Mouse (Mus musculus) kidney, postnatal 0 days (tissue): ENCODE measurements around the gene Hspbap1. TPM values are rescaled to one million over a fixed set of nuclear protein-coding genes. Genes with fewer than 3 reads are reported as not detected.

Experiments
- ATAC-seq: fragments of 200-750 bp; cut with Nextera tagmentation; replicated peaks from 2 replicates; pipeline ENCODE4 v1.8.0; 2017; ENCODE audit warnings: low read depth, moderate number of reproducible peaks, moderate TSS enrichment, moderate library complexity; ENCODE audit not compliant: low FRiP score
- DNase-seq: peaks from one replicate; pipeline ENCODE4 v3.0.0-alpha.2; 2016; ENCODE audit warnings: low spot score
- H3K27ac ChIP-seq: fragments of 300-500 bp; sonication (generic); 2 replicates; pipeline ENCODE4 v1.5.1; 2014; ENCODE audit warnings: mild to moderate bottlenecking
- H3K27me3 ChIP-seq: fragments of 300-500 bp; sonication (generic); 2 replicates; pipeline ENCODE4 v1.6.1; 2014; ENCODE audit warnings: low read length, mixed read lengths; ENCODE audit not compliant: insufficient read depth
- H3K36me3 ChIP-seq: fragments of 300-500 bp; sonication (generic); 2 replicates; pipeline ENCODE4 v1.6.1; 2014; ENCODE audit warnings: low read length, mixed read lengths; ENCODE audit not compliant: insufficient read depth
- H3K4me1 ChIP-seq: fragments of 300-500 bp; sonication (generic); replicated peaks from 2 replicates; pipeline ENCODE4 v1.6.1; 2014; ENCODE audit warnings: antibody characterized with exemption, low read length, mixed read lengths; ENCODE audit not compliant: insufficient read depth
- H3K4me2 ChIP-seq: fragments of 300-500 bp; sonication (generic); 2 replicates; pipeline ENCODE4 v1.6.1; 2014; ENCODE audit warnings: mild to moderate bottlenecking, low read length, moderate library complexity, mixed read lengths
- H3K4me3 ChIP-seq: fragments of 300-500 bp; sonication (generic); replicated peaks from 2 replicates; pipeline ENCODE4 v1.5.1; 2014; ENCODE audit warnings: low read depth, low read length
- H3K9ac ChIP-seq: fragments of 300-500 bp; sonication (generic); 2 replicates; pipeline ENCODE4 v1.6.1; 2014; ENCODE audit warnings: low read depth, low read length
- H3K9me3 ChIP-seq: fragments of 300-500 bp; sonication (generic); replicated peaks from 2 replicates; pipeline ENCODE4 v1.6.1; 2016; ENCODE audit warnings: low read length, inconsistent platforms, mixed read lengths
- CTCF ChIP-seq: IDR thresholded peaks from 2 replicates; pipeline ENCODE4 v1.5.1; 2016; ENCODE audit warnings: antibody characterized with exemption, low read depth, mild to moderate bottlenecking, moderate library complexity
- WGBS: fragments of 180-500 bp; shearing (Covaris S2); extraction: QIAGEN DNeasy Blood & Tissue Kit; methylation state at CpG from one replicate; pipeline ENCODE4 v1.1.7; 2014; 5-methylcytosine and 5-hydroxymethylcytosine counted together
- polyA plus RNA-seq: library from polyadenylated mRNA; unstranded; fragments of >200 nt; fragmentation: Nextera tagmentation; extraction: Ambion mirVana; gene quantifications from 2 replicates; pipeline ENCODE4 v1.2.1, GENCODE M21; 2015

The Hspbap1 gene
- polyA plus RNA-seq, 1 experiment from 2014 or later = 10.8 TPM

- 47% methylated on average over 16 of the region's 16 CpGs for WGBS
- H3K27ac ChIP-seq = no peak overlapping the region
- H3K4me1 ChIP-seq = no peaks in the 10 kb centered on the region
- no peak for ATAC-seq
- DNase-seq = peak; percentile 15
- no peaks in the 10 kb centered on the region for H3K9me3 ChIP-seq
- H3K9ac ChIP-seq = no peak overlapping the region
- no peak overlapping the region for H3K4me2 ChIP-seq
- H3K36me3 ChIP-seq = peaks cover 2% of the 10 kb centered on the region; the same call in 1 of the 2 replicates
- H3K27me3 ChIP-seq = no peaks in the 10 kb centered on the region
- TF ChIP-seq CTCF = no peak
- H3K4me3 ChIP-seq = no peak overlapping the region
These were observed 90.1 kb downstream of the Hspbap1 start for GRCm38 (mm10) chr16:35860236-35860635.

DNA sequence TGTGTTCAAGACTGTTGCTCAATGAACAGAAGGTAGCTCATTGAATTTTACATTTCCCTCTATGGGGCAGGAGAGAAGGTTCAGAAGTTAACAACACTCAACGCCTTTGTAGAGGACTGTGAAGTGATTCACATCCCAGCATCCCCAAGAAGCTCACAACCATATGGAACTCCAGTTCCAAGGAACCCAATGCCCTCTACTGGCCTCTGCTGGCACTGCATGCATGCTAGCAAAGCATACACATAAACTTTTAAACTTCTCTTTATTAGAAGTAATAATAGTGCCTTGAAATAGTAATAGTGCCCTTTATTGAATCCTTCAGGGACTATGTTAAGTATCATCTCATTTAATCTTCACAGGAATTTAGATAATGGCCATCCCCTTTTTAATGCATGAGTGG, 91.9 kb downstream of the Hspbap1 start:
- H3K4me3 ChIP-seq = no peak overlapping the region
- no peak for DNase-seq
- TF ChIP-seq CTCF = peak; percentile 42; the same call in 1 of the 2 replicates
- no peaks in the 10 kb centered on the region for H3K27me3 ChIP-seq
- H3K27ac ChIP-seq = no peak overlapping the region
- H3K4me2 ChIP-seq = no peak overlapping the region
- 94% methylated on average over 1 of the region's 1 CpGs for WGBS
- ATAC-seq = no peak
- H3K36me3 ChIP-seq = peaks cover 2% of the 10 kb centered on the region; the same call in 1 of the 2 replicates
- no peaks in the 10 kb centered on the region for H3K9me3 ChIP-seq
- no peaks in the 10 kb centered on the region for H3K4me1 ChIP-seq
- H3K9ac ChIP-seq = no peak overlapping the region

GRCm38 (mm10) chr16:35867726-35868125, 97.6 kb downstream of the Hspbap1 start:
- TF ChIP-seq CTCF = no peak
- no peak for ATAC-seq
- Histone ChIP-seq H3K27me3 (no peaks in the 10 kb centered on the region), H3K9ac (no peak overlapping the region), H3K9me3 (no peaks in the 10 kb centered on the region), H3K36me3 (no peaks in the 10 kb centered on the region), H3K4me3 (no peak overlapping the region), H3K27ac (no peak overlapping the region), H3K4me1 (peaks cover 5% of the 10 kb centered on the region; the same call in 1 of the 2 replicates), H3K4me2 (no peak overlapping the region)
- 70% methylated on average over 11 of the region's 11 CpGs for WGBS
- DNase-seq = no peak

- Histone ChIP-seq H3K4me2 (peak overlapping the region; percentile 91), H3K27me3 (no peaks in the 10 kb centered on the region), H3K4me3 (no peak overlapping the region; the same call in 1 of the 2 replicates), H3K9me3 (no peaks in the 10 kb centered on the region), H3K4me1 (peaks cover 5% of the 10 kb centered on the region; the same call in 1 of the 2 replicates), H3K27ac (peak overlapping the region; percentile 13), H3K9ac (no peak overlapping the region), H3K36me3 (no peaks in the 10 kb centered on the region)
- WGBS = 31% methylated on average over 3 of the region's 3 CpGs
- DNase-seq = peak; percentile 76
- TF ChIP-seq CTCF = peak; percentile 47; the same call in 1 of the 2 replicates
- ATAC-seq = no peak
These were observed 99.0 kb downstream of the Hspbap1 start for GRCm38 (mm10) chr16:35869126-35869525.

DNA sequence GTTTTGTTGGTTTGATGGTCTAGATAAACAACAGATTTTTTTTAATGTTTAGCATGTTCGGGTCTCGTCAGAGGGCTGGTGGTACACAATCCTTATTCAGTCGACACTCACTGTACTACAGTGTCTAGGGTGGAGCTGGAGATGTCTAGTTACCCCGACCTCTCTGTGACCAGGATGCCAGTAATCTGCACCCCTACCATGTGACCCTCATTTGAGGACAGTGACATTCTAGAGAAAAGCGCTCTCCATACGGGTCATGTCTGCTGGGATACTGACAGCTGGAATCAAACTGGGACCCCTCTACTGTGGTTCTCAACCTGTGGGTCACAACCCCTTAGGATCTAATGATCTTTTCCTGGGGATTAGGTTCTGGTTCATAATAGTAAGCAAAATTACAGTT, 99.5 kb downstream of the Hspbap1 start:
- Histone ChIP-seq H3K4me1 (peaks cover 5% of the 10 kb centered on the region; the same call in 1 of the 2 replicates), H3K27ac (peak overlapping the region; percentile 13), H3K27me3 (no peaks in the 10 kb centered on the region), H3K4me3 (peak overlapping the region; percentile 85; the same call in 1 of the 2 replicates), H3K4me2 (peak overlapping the region; percentile 91), H3K9me3 (no peaks in the 10 kb centered on the region), H3K36me3 (no peaks in the 10 kb centered on the region), H3K9ac (no peak overlapping the region)
- no peak for ATAC-seq
- no peak for DNase-seq
- no peak for TF ChIP-seq CTCF
- WGBS = 63% methylated on average over 6 of the region's 6 CpGs

DNA sequence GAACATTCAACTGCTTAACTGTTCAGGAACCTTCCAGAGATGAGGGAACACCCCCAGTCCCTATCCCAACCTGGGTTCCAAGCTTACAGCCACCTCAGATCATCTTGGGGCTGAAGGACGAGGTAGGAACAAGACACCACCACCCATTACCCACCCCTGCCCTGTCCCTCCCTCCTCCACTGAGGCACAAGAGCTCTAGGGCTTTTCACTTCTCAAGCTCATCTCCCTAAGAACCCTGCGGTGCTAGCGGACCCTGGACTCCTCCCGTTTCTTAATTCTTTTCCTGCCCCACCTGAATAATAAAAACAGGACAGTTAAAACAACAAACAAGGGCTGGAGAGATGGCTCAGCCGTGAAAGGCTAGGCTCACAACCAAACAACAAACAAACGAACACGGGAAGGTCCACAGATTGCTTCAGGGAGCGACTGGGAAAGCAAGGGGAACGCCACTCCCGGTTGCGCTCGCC, 100.4 kb downstream of the Hspbap1 start:
- DNase-seq (peak; percentile 34), ATAC-seq (no peak)

More for the DNA sequence above, 100.4 kb downstream of the Hspbap1 start:
- Histone ChIP-seq H3K27me3 (no peaks in the 10 kb centered on the region), H3K36me3 (no peaks in the 10 kb centered on the region), H3K4me1 (peaks cover 5% of the 10 kb centered on the region; the same call in 1 of the 2 replicates), H3K9ac (peak overlapping the region; percentile 87), H3K4me3 (peak overlapping the region; percentile 85), H3K27ac (peak overlapping the region; percentile 71), H3K4me2 (peak overlapping the region; percentile 91), H3K9me3 (no peaks in the 10 kb centered on the region)
- TF ChIP-seq CTCF = no peak
- WGBS = 2% methylated on average over 12 of the region's 12 CpGs
